In the genomic region with DNA sequence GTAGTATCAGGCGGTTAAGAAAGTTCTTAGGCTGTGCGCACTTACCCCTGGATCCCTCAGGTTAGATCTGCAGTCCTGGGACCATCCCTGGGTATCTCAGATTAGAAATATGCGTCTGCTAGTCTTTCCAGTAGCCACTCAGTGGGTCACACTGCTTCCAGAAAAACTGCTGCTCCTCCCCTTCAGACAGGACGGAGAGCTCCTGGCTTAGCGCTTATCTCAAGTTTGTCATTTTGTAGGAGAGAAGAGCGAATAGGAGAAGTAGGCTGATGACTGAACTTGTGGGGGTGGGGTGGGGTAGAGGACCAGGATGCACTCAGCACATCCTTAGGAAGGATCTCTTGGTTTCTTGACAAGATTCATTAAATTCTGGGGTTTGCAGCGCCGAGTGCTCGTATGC, we compare ENCODE assay signal across 20 mouse cellular contexts. TPM values are rescaled to one million over a fixed set of nuclear protein-coding genes. Genes with fewer than 3 reads are reported as not detected.
DNase-seq lines count a peak whose midpoint lies in the region; ATAC-seq and TF ChIP-seq lines count a peak whose summit lies in the region.
"Had no signal": no experiment of that assay in that cellular context is flagged by ENCODE, and none has a peak within 500 bp of the region (broad histone marks: within the 10 kb centered on the region; RNA-seq: fewer than 3 reads in every experiment).

No protein-coding gene starts in this region.

- DNase-seq in MEL (ENCODE audit: low read depth, low spot score), result peak; percentile 80
- no peak for DNase-seq in liver, embryonic 14.5 days (ENCODE audit: low read depth in 3 of 3, low spot score in 3 of 3)
- DNase-seq in frontal cortex, postnatal 36 days (ENCODE audit: low spot score in 2 of 2), result no peak
- DNase-seq in lung, postnatal 4 days, result no peak
- DNase-seq: adrenal gland, postnatal 10 days; cerebellum, adult 11-12 months; cerebellum, adult 9-10 months; cerebellum, postnatal 36 days; gastrocnemius, postnatal 25 days; heart, adult 11 months; heart, postnatal 10 days; heart, postnatal 4 days had no signal

- peak in 1 of 2 experiments; percentile 21; a peak in 2 of 4 replicates for TF ChIP-seq EP300 in MEL (IDR thresholded peaks at IDR 0.05; ENCODE audit: low read depth in 1 of 2, low read length in 2 of 2)
- TF ChIP-seq EP300 in liver, embryonic 14.5 days (IDR thresholded peaks at IDR 0.05; ENCODE audit: low read depth), result no peak

- H3K36me3 ChIP-seq in MEL (ENCODE audit: control insufficient read depth in 1 of 2, insufficient read depth in 2 of 2, low read length in 2 of 2), result peaks cover 4 to 55% of the 10 kb centered on the region in 2 experiments; a peak in 3 of 4 replicates
- no peaks in the 10 kb centered on the region; the same call in 1 of the 2 replicates for H3K36me3 ChIP-seq in liver, embryonic 14.5 days (replicated peaks; ENCODE audit: control insufficient read depth, insufficient read depth, low read depth)
- H3K36me3 ChIP-seq in hindbrain, embryonic 12.5 days, result no peaks in the 10 kb centered on the region
- H3K36me3 ChIP-seq: hindbrain, embryonic 15.5 days had no signal

- no peak for TF ChIP-seq POLR2A in MEL (IDR thresholded peaks at IDR 0.05; ENCODE audit: control insufficient read depth in 1 of 2, insufficient read depth in 1 of 2, low read depth in 1 of 2, low read length in 2 of 2, poor library complexity in 1 of 2)

- TF ChIP-seq CTCF in MEL (IDR thresholded peaks at IDR 0.05 in 2 of 3, conservative IDR thresholded peaks at IDR 0.05 in 1 of 3; ENCODE audit: control insufficient read depth in 1 of 3, insufficient read depth in 1 of 3, low read depth in 2 of 3, low read length in 3 of 3, poor library complexity in 1 of 3, severe bottlenecking in 1 of 3), result no peak
- no peak for TF ChIP-seq CTCF in liver, embryonic 14.5 days (IDR thresholded peaks at IDR 0.05; ENCODE audit: low read depth)

- H3K4me1 ChIP-seq in MEL (ENCODE audit: control insufficient read depth in 1 of 2, insufficient read depth in 2 of 2, low read length in 2 of 2), result peaks cover 24 to 47% of the 10 kb centered on the region in 2 experiments
- H3K4me1 ChIP-seq in liver, embryonic 14.5 days (replicated peaks; ENCODE audit: control insufficient read depth in 2 of 2, insufficient read depth in 2 of 2, low read length in 1 of 2), result peaks cover 42 to 58% of the 10 kb centered on the region in 2 experiments
- H3K4me1 ChIP-seq in hindbrain, embryonic 12.5 days, result no peaks in the 10 kb centered on the region
- H3K4me1 ChIP-seq: embryonic facial prominence, embryonic 13.5 days; forebrain, embryonic 12.5 days; hindbrain, embryonic 15.5 days had no signal

- H3K79me2 ChIP-seq in MEL (ENCODE audit: control insufficient read depth, insufficient read depth, low read length, poor library complexity), result peaks cover 49% of the 10 kb centered on the region

- 0 out of 2 replicates have a peak, but pooled peaks have one; percentile 15 for ATAC-seq in granulocyte monocyte progenitor cell, adult 5-6 weeks (replicated peaks; ENCODE audit: poor library complexity, severe bottlenecking)
- ATAC-seq in liver, embryonic 14.5 days (ENCODE audit: insufficient read depth), result no peak
- no peak for ATAC-seq in hindbrain, embryonic 12.5 days (ENCODE audit: low FRiP score)
- ATAC-seq: forebrain, embryonic 16.5 days had no signal

- peak overlapping the region; percentile 13; the same call in 1 of the 2 replicates for H3K4me2 ChIP-seq in liver, embryonic 14.5 days (ENCODE audit: low read depth)
- H3K4me2 ChIP-seq in hindbrain, embryonic 12.5 days (replicated peaks), result no peak overlapping the region
- H3K4me2 ChIP-seq: embryonic facial prominence, embryonic 13.5 days; forebrain, embryonic 12.5 days; hindbrain, embryonic 15.5 days had no signal

- H3K27ac ChIP-seq in MEL (ENCODE audit: control insufficient read depth, low read depth, low read length), result peak overlapping the region; percentile 26
- H3K27ac ChIP-seq in liver, embryonic 14.5 days, result peak overlapping the region; percentile 35; the same call in 1 of the 2 replicates
- H3K27ac ChIP-seq in hindbrain, embryonic 12.5 days, result no peak overlapping the region
- H3K27ac ChIP-seq: embryonic facial prominence, embryonic 13.5 days; forebrain, embryonic 12.5 days; heart, embryonic 10.5 days; hindbrain, embryonic 15.5 days had no signal

- 47% methylated on average over 9 of the region's 9 CpGs for WGBS in liver, embryonic 14.5 days (ENCODE audit: insufficient replicate concordance)
- 95% methylated on average over 9 of the region's 9 CpGs for WGBS in hindbrain, embryonic 12.5 days

- TF ChIP-seq RAD21 in MEL (IDR thresholded peaks at IDR 0.05; ENCODE audit: low read depth, low read length), result no peak

- H3K4me3 ChIP-seq in MEL (ENCODE audit: control insufficient read depth in 1 of 2, insufficient read depth in 1 of 2, low read depth in 2 of 2, low read length in 2 of 2), result no peak overlapping the region
- no peak overlapping the region for H3K4me3 ChIP-seq in liver, embryonic 14.5 days (ENCODE audit: insufficient read depth in 1 of 2, low read depth in 2 of 2, low read length in 2 of 2)
- no peak overlapping the region for H3K4me3 ChIP-seq in hindbrain, embryonic 12.5 days
- H3K4me3 ChIP-seq: embryonic facial prominence, embryonic 13.5 days; forebrain, embryonic 12.5 days; heart, embryonic 10.5 days; hindbrain, embryonic 15.5 days had no signal

- no peaks in the 10 kb centered on the region for H3K27me3 ChIP-seq in MEL (ENCODE audit: control insufficient read depth in 1 of 2, insufficient read depth in 2 of 2, low read length in 2 of 2)
- H3K27me3 ChIP-seq in liver, embryonic 14.5 days (ENCODE audit: control insufficient read depth, insufficient read depth, low read length), result no peaks in the 10 kb centered on the region
- no peaks in the 10 kb centered on the region for H3K27me3 ChIP-seq in hindbrain, embryonic 12.5 days
- H3K27me3 ChIP-seq: CH12.LX; embryonic facial prominence, embryonic 13.5 days; forebrain, embryonic 12.5 days; hindbrain, embryonic 15.5 days had no signal

- H3K9me3 ChIP-seq in MEL (replicated peaks; ENCODE audit: insufficient read depth, low read length), result no peaks in the 10 kb centered on the region
- no peaks in the 10 kb centered on the region for H3K9me3 ChIP-seq in liver, embryonic 14.5 days (ENCODE audit: control insufficient read depth, low read length)
- H3K9me3 ChIP-seq in hindbrain, embryonic 12.5 days (replicated peaks), result no peaks in the 10 kb centered on the region
- H3K9me3 ChIP-seq: embryonic facial prominence, embryonic 13.5 days; forebrain, embryonic 12.5 days; heart, embryonic 10.5 days; hindbrain, embryonic 15.5 days had no signal

- no peak overlapping the region for H3K9ac ChIP-seq in MEL (ENCODE audit: control insufficient read depth, low read depth, low read length, poor library complexity, severe bottlenecking)
- no peak overlapping the region for H3K9ac ChIP-seq in liver, embryonic 14.5 days (replicated peaks)
- H3K9ac ChIP-seq in hindbrain, embryonic 12.5 days, result no peak overlapping the region
- H3K9ac ChIP-seq: embryonic facial prominence, embryonic 13.5 days; forebrain, embryonic 12.5 days; hindbrain, embryonic 15.5 days had no signal

TF ChIP-seq in MEL, 35 proteins besides CTCF, POLR2A, EP300 and RAD21:
- TF ChIP-seq GATA1 (IDR thresholded peaks at IDR 0.05; ENCODE audit: low read depth, low read length) (peak; percentile 54; the same call in 1 of the 2 replicates), RCOR1 (IDR thresholded peaks at IDR 0.05; ENCODE audit: low read depth, low read length) (no peak), ZNF384 (IDR thresholded peaks at IDR 0.05; ENCODE audit: low read depth, low read length) (no peak), TAL1 (IDR thresholded peaks at IDR 0.05; ENCODE audit: low read length) (peak; percentile 16; the same call in 1 of the 2 replicates), HCFC1 (IDR thresholded peaks at IDR 0.05; ENCODE audit: low read depth, low read length) (no peak), ETS1 (IDR thresholded peaks at IDR 0.05; ENCODE audit: low read depth, low read length) (peak; percentile 34; the same call in 1 of the 2 replicates), CHD2 (IDR thresholded peaks at IDR 0.05; ENCODE audit: low read length) (no peak; the same call in 1 of the 2 replicates), TBP (IDR thresholded peaks at IDR 0.05; ENCODE audit: low read depth, low read length) (no peak)
TF ChIP-seq in MEL: peak in this region for 3.

RNA-seq across cellular contexts. Expression of a gene that starts 13.6 kb away (rescaled TPM):
- 95.2 and 101 TPM in 2 replicates for total RNA-seq in MEL (2012; rRNA removed)
- polyA plus RNA-seq in MEL (2012; ENCODE audit: insufficient read depth in 1 of 2, insufficient read length in 2 of 2, low read depth in 1 of 2, low replicate concordance in 2 of 2, missing spikeins in 1 of 2), result 100 to 1,000 TPM in 1 of 2 experiments, 10 to 100 TPM in 1; 87.0 to 144 TPM
- 97.1 and 98.6 TPM in 2 replicates for total RNA-seq in granulocyte monocyte progenitor cell, adult 5-6 weeks (2014; fragmentation: Nextera tagmentation)
- total RNA-seq in granulocyte monocyte progenitor cell, adult 5-6 weeks (2017), result 205 and 212 TPM in 2 replicates
- polyA plus RNA-seq in liver, embryonic 14.5 days (2012; rRNA removed), result 34.0 and 60.2 TPM in 2 replicates
- 103 and 111 TPM in 2 replicates for polyA plus RNA-seq in liver, embryonic 14.5 days (2014; fragmentation: Nextera tagmentation; extraction: Ambion mirVana)
- polyA plus RNA-seq in hindbrain, embryonic 12.5 days (2016; fragmentation: Nextera tagmentation; extraction: Ambion mirVana), result 60.7 and 61.3 TPM in 2 replicates
